Mouse (Mus musculus): Measurements from ENCODE around the gene Ten1.

- no peak for TF ChIP-seq CTCF (IDR thresholded peaks at IDR 0.05; ENCODE audit: low read depth)
- TF ChIP-seq EP300 (IDR thresholded peaks at IDR 0.05; ENCODE audit: low read depth) = no peak
Measured at GRCm38 (mm10) chr11:116253076-116253600, 54.5 kb downstream of the Ten1 start.
